Mouse (Mus musculus): Measurements from ENCODE around the gene Chp2. TPM values are rescaled to one million over a fixed set of nuclear protein-coding genes. Genes with fewer than 3 reads are reported as not detected.

The Chp2 gene
- polyA plus RNA-seq (2012; rRNA removed): 4.0 and 5.5 TPM in 2 replicates

GRCm38 (mm10) chr7:122219315-122219801 is at the start of gene Chp2:
Gene Chp2, plus strand, starts transcription at chr7:122219496.

GRCm38 (mm10) chr7:122186043-122186442 is 33.3 kb upstream of the Chp2 start, which contains the start of gene Ern2:
Gene Ern2, minus strand, starts transcription at chr7:122186207.

Other genes with a start within 250 kb of the Chp2 start
- 11.5 and 12.0 TPM in 2 replicates for gene Cog7, start 237.8 kb upstream of the Chp2 start, polyA plus RNA-seq (2012; rRNA removed)
- 31.3 and 79.7 TPM in 2 replicates for gene Gga2, start 198.3 kb upstream of the Chp2 start, polyA plus RNA-seq (2012; rRNA removed)
- gene Ubfd1, start 152.3 kb upstream of the Chp2 start, polyA plus RNA-seq (2012; rRNA removed): 6.2 and 9.9 TPM in 2 replicates
- 5.0 and 6.8 TPM in 2 replicates for gene Ears2, start 152.2 kb upstream of the Chp2 start, polyA plus RNA-seq (2012; rRNA removed)
- 737 and 2,147 TPM in 2 replicates for gene Ndufab1, start 117.6 kb upstream of the Chp2 start, polyA plus RNA-seq (2012; rRNA removed)
- gene Palb2, start 86.5 kb upstream of the Chp2 start, polyA plus RNA-seq (2012; rRNA removed): 0.38 and 0.88 TPM in 2 replicates
- 24.9 and 28.6 TPM in 2 replicates for gene Dctn5, start 86.5 kb upstream of the Chp2 start, polyA plus RNA-seq (2012; rRNA removed)
- 5.5 and 8.8 TPM in 2 replicates for gene Plk1, start 60.1 kb upstream of the Chp2 start, polyA plus RNA-seq (2012; rRNA removed)
- 70.5 and 84.0 TPM in 2 replicates for gene Ern2, start 33.3 kb upstream of the Chp2 start, polyA plus RNA-seq (2012; rRNA removed)
- 2.3 and 2.5 TPM in 2 replicates for gene Prkcb, start 69.3 kb downstream of the Chp2 start, polyA plus RNA-seq (2012; rRNA removed)

All from stomach, adult 2 months (tissue).